Mouse (Mus musculus): ENCODE results near the gene Uhrf1bp1l. TPM values are rescaled to one million over a fixed set of nuclear protein-coding genes. Genes with fewer than 3 reads are reported as not detected.

The Uhrf1bp1l gene
- polyA plus RNA-seq (2021; fragmentation: Nextera tagmentation): 48.3 and 54.6 TPM in 2 replicates
- long read RNA-seq, experiment 1, full-length matches to known transcripts: 9 of 60 reads
- long read RNA-seq, experiment 1, partial matches to known transcripts: 37 of 60 reads
- long read RNA-seq, experiment 1, other reads (novel, unspliced or antisense): 14 of 60 reads
- long read RNA-seq, experiment 2, full-length matches to known transcripts: 122 of 217 reads
- long read RNA-seq, experiment 2, partial matches to known transcripts: 40 of 217 reads
- long read RNA-seq, experiment 2, other reads (novel, unspliced or antisense): 55 of 217 reads

GRCm38 (mm10) chr10:89744871-89745665 lies at the start of gene Uhrf1bp1l:
Gene Uhrf1bp1l, plus strand, starts transcription at chr10:89744991.

GRCm38 (mm10) chr10:89732001-89732794 lies 12.6 kb upstream of the Uhrf1bp1l start, which contains the start of gene Actr6:
Gene Actr6, minus strand, starts transcription at chr10:89732295.

Other genes with a start within 250 kb of the Uhrf1bp1l start
- gene Nr1h4, start 211.4 kb upstream of the Uhrf1bp1l start, polyA plus RNA-seq (2021; fragmentation: Nextera tagmentation): 0.06 and 0.09 TPM in 2 replicates
- 0.16 and 0.30 TPM in 2 replicates for gene Slc17a8, start 123.7 kb upstream of the Uhrf1bp1l start, polyA plus RNA-seq (2021; fragmentation: Nextera tagmentation)
- 4.2 and 4.7 TPM in 2 replicates for gene Scyl2, start 58.7 kb upstream of the Uhrf1bp1l start, polyA plus RNA-seq (2021; fragmentation: Nextera tagmentation)
- gene Actr6, start 12.7 kb upstream of the Uhrf1bp1l start, polyA plus RNA-seq (2021; fragmentation: Nextera tagmentation): 37.7 and 48.6 TPM in 2 replicates
- 114 and 125 TPM in 2 replicates for gene Anks1b, start 128.5 kb downstream of the Uhrf1bp1l start, polyA plus RNA-seq (2021; fragmentation: Nextera tagmentation)